Mouse (Mus musculus): ENCODE measurements around the gene Ptprg. TPM values are rescaled to one million over a fixed set of nuclear protein-coding genes. Genes with fewer than 3 reads are reported as not detected.
A peak's percentile ranks its signal among the peaks of the same experiment; 100 is the strongest.

Ptprg gene
- polyA plus RNA-seq, 1 experiment from 2014 or later, result 47.5 TPM

DNA sequence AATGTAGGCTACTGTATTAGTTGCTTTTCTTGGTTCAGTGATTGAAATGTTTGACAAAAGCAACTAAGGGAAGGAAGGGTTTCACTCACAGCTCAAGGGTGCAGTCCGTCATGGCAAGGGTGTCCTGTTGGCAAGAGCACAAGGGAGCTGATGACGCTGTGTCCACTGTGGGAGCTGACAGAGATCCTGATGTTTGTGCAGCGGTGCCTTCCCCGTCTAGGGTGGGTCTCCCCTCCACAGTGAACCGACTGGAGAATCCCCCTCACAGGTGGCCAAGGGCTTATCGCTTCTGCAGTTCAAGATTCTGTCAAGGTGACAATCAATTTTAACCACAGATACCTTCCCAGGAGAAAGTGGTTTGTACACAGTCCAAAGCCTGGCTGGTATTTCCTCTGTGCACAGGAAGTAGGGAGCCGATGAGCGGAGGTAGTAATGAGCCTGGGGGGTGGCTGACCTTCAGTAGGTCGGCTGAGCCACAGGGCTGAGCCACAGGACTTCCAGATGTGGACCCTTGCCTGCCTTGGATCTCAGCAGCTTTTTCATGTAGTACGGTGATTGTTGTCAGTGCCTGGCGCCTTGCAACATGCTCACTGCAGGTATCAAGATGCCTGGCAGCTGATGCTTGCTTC lies 18.5 kb downstream of the Ptprg start:
- H3K4me2 ChIP-seq, result no peak overlapping the region
- no peak overlapping the region for H3K4me3 ChIP-seq
- no peaks in the 10 kb centered on the region for H3K36me3 ChIP-seq
- no peak overlapping the region for H3K27ac ChIP-seq
- no peaks in the 10 kb centered on the region for H3K9me3 ChIP-seq
- H3K9ac ChIP-seq, result no peak overlapping the region
- ATAC-seq (ENCODE audit: low FRiP score), result no peak
- H3K4me1 ChIP-seq (replicated peaks), result peaks cover 20% of the 10 kb centered on the region; the same call in 1 of the 2 replicates
- 86% methylated on average over 11 of the region's 11 CpGs for WGBS
- no peaks in the 10 kb centered on the region for H3K27me3 ChIP-seq

DNA sequence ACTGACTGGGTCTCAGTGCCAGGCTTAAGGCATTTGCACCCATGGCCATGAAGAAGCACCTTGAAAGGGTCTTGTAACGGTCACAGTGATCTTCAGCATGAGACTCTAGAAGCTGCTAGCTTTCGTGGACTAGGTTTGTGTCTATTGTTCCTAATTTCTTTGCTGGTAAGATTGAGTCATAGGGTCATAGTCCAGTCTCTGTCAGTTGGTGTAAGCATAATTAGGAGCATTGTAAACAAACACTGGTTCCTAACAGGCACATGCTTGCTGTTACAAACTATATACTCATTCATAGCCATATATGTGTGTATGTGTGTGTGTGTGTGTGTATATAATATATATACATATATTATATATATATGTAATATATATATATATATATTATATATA lies 19.1 kb downstream of the Ptprg start:
- no peaks in the 10 kb centered on the region for H3K27me3 ChIP-seq
- H3K36me3 ChIP-seq, result no peaks in the 10 kb centered on the region
- H3K4me2 ChIP-seq, result no peak overlapping the region
- H3K4me3 ChIP-seq, result no peak overlapping the region
- H3K4me1 ChIP-seq (replicated peaks), result peaks cover 25% of the 10 kb centered on the region
- H3K9ac ChIP-seq, result no peak overlapping the region
- H3K9me3 ChIP-seq, result no peaks in the 10 kb centered on the region
- no peak for ATAC-seq (ENCODE audit: low FRiP score)
- H3K27ac ChIP-seq, result no peak overlapping the region
- WGBS, result 87% methylated on average over 2 of the region's 2 CpGs

DNA sequence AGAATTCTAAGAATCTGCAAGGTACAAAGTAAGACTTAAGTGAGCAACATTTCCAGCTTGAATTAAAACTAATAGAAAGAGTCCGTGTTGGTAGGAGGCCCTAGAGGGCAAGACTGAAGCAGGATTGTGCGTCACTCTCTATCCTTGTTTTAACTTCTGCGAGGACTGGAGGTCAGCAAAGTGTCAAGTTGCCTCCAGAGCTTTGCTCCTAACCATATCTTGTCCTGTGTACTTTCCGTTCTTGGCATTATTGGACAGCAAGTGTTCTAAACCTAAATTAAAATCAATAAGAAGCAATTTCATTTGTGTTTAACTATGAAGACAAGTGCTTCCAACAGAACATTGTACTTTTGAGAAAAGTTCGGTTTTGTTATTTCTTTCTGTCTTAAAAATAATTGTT lies 20.4 kb downstream of the Ptprg start:
- no peaks in the 10 kb centered on the region for H3K9me3 ChIP-seq
- no peak overlapping the region for H3K4me2 ChIP-seq
- no peak for ATAC-seq (ENCODE audit: low FRiP score)
- 72% methylated on average over 5 of the region's 5 CpGs for WGBS
- H3K27ac ChIP-seq, result no peak overlapping the region
- H3K36me3 ChIP-seq, result no peaks in the 10 kb centered on the region
- H3K9ac ChIP-seq, result no peak overlapping the region
- no peak overlapping the region for H3K4me3 ChIP-seq
- H3K4me1 ChIP-seq (replicated peaks), result peaks cover 38% of the 10 kb centered on the region
- no peaks in the 10 kb centered on the region for H3K27me3 ChIP-seq

DNA sequence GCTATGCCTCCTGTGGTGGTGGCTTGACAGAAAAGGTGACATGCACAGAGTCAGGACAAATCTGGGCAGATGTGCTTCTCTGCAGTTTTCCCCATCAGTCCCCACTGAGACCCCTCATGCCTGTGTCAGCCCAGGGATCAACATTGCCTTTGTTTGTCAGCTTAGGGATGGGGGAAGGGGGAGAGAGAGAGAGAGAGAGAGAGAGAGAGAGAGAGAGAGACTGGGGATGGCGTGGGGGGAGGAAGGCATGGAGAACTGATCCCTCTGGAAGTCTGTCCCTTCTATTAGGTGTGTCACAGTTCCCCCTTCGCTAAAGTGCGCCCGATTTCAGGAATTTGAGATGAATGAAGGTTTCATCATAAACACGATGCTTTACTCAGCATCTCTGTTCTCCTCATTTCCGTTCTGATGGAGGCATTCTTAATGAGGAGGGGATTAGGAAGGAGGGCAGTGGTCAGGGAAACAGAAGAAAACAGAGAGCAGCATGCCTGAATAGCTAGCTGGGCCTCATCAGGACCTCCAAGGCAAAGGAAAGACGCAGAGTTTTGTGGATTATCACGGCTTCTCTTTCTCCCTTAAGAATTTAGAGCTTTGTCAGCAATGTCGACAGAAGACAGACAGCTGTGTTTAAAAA lies 24.1 kb downstream of the Ptprg start:
- H3K4me2 ChIP-seq, result no peak overlapping the region
- peaks cover 36% of the 10 kb centered on the region for H3K4me1 ChIP-seq (replicated peaks)
- H3K27ac ChIP-seq, result no peak overlapping the region
- no peak overlapping the region for H3K4me3 ChIP-seq
- no peaks in the 10 kb centered on the region for H3K36me3 ChIP-seq
- no peaks in the 10 kb centered on the region for H3K9me3 ChIP-seq
- peak overlapping the region; percentile 49 for H3K9ac ChIP-seq
- WGBS, result 14% methylated on average over 9 of the region's 9 CpGs
- ATAC-seq (ENCODE audit: low FRiP score), result peak; percentile 72
- H3K27me3 ChIP-seq, result no peaks in the 10 kb centered on the region

DNA sequence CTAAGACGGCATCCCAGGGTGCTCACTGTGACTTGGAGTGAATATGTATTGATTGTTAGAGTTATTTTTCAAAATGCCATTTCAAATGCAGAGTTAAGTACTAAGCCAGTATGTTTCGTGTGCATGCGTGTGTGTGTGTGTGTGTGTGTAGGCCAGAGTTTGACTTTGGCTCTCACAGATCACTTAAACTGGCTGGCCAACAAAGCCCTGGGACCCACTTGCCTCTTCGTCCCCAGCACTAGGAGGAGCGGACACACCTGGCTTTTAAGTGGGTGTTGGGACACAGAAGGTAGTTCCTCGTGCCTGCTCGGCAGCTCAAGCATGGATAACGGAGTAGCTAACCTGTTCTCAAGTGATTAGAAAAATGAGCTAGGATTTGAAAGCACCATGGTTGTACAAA lies 24.6 kb downstream of the Ptprg start:
- Histone ChIP-seq H3K9me3 (peaks cover 3% of the 10 kb centered on the region; the same call in 1 of the 2 replicates), H3K9ac (no peak overlapping the region), H3K4me2 (no peak overlapping the region), H3K27ac (no peak overlapping the region), H3K36me3 (no peaks in the 10 kb centered on the region), H3K27me3 (no peaks in the 10 kb centered on the region), H3K4me1 (replicated peaks) (peaks cover 36% of the 10 kb centered on the region), H3K4me3 (no peak overlapping the region)
- no peak for ATAC-seq (ENCODE audit: low FRiP score)
- WGBS, result 67% methylated on average over 8 of the region's 8 CpGs

DNA sequence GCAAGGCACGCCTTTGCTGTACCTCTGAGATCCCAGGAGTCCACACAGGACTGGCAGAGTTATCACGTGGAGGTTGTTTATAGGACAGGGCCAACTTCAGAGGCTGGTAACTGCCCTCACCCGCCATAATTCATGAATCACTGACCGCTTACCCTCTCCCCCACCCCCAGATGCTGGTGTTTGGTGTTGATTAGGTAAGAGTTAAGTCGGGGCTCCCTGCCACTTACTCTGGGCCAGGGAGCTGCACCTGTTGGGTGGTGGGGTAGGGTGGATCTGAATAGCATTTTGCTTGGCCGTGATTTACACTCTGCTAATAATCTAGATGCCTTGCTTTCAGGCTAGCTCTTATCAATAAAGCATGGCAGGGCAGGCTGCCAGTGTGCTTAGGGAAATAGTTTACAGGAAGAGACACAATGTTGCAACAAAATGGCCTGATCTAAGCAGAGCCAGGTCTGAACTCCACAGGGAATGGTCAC lies 25.2 kb downstream of the Ptprg start:
- Histone ChIP-seq H3K4me1 (replicated peaks) (peaks cover 33% of the 10 kb centered on the region), H3K4me3 (no peak overlapping the region)

DNA sequence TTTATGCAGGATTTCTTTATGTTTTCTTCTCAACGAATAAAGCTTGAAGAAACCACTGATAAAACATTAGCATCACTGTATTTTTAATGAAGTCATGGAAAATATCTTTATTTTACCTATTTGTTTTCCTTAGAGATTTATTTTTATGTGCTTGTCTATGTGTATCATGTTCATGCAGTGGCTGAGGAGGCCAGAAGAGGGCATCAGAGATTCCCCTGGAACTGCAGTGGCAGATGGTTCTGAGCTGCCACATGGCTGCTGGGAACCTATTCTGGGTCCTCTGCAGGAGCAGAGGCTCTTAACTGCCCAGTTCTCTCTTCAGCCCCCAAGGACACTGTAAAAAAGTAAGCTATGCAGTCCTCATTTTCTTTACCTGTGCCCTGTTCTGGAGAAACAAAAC lies 26.6 kb downstream of the Ptprg start:
- H3K4me1 ChIP-seq (replicated peaks), result peaks cover 40% of the 10 kb centered on the region
- H3K27me3 ChIP-seq, result no peaks in the 10 kb centered on the region
- 94% methylated on average over 1 of the region's 1 CpGs for WGBS
- no peak overlapping the region for H3K4me2 ChIP-seq
- H3K9ac ChIP-seq, result no peak overlapping the region
- no peak overlapping the region for H3K27ac ChIP-seq
- H3K4me3 ChIP-seq, result no peak overlapping the region
- H3K36me3 ChIP-seq, result no peaks in the 10 kb centered on the region
- H3K9me3 ChIP-seq, result peaks cover 3% of the 10 kb centered on the region; the same call in 1 of the 2 replicates
- ATAC-seq (ENCODE audit: low FRiP score), result no peak

More for the DNA sequence above, 25.2 kb downstream of the Ptprg start:
- Histone ChIP-seq H3K27ac (no peak overlapping the region), H3K36me3 (no peaks in the 10 kb centered on the region), H3K27me3 (no peaks in the 10 kb centered on the region), H3K4me2 (no peak overlapping the region), H3K9ac (no peak overlapping the region), H3K9me3 (peaks cover 3% of the 10 kb centered on the region; the same call in 1 of the 2 replicates)
- no peak for ATAC-seq (ENCODE audit: low FRiP score)
- WGBS, result 69% methylated on average over 6 of the region's 6 CpGs

DNA sequence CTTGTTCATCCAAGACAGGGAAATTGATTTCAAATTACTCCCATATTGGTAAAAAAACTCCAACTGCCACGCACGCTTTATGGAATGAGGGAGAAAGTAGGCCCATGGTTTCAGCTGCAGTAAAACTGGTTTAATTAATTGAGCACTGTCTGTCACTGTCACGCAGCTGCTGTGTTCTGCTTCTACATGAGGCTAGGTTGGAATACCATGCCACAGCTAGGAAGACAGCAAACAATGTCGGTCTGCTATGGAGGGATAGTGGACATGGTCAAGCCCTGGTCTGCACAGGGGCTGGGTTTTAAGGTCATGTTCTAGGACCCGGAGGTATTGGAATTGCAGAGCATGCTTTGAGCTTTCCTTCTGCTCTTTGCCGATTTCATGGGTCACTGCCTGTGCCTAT lies 30.9 kb downstream of the Ptprg start:
- Histone ChIP-seq H3K9me3 (peaks cover 3% of the 10 kb centered on the region; the same call in 1 of the 2 replicates), H3K36me3 (no peaks in the 10 kb centered on the region), H3K27ac (0 out of 2 replicates have a peak overlapping the region, but pooled peaks have one; percentile 58), H3K27me3 (no peaks in the 10 kb centered on the region), H3K4me3 (no peak overlapping the region), H3K4me1 (replicated peaks) (peaks cover 12% of the 10 kb centered on the region), H3K4me2 (no peak overlapping the region), H3K9ac (no peak overlapping the region)
- 50% methylated on average over 6 of the region's 6 CpGs for WGBS
- ATAC-seq (ENCODE audit: low FRiP score), result no peak

DNA sequence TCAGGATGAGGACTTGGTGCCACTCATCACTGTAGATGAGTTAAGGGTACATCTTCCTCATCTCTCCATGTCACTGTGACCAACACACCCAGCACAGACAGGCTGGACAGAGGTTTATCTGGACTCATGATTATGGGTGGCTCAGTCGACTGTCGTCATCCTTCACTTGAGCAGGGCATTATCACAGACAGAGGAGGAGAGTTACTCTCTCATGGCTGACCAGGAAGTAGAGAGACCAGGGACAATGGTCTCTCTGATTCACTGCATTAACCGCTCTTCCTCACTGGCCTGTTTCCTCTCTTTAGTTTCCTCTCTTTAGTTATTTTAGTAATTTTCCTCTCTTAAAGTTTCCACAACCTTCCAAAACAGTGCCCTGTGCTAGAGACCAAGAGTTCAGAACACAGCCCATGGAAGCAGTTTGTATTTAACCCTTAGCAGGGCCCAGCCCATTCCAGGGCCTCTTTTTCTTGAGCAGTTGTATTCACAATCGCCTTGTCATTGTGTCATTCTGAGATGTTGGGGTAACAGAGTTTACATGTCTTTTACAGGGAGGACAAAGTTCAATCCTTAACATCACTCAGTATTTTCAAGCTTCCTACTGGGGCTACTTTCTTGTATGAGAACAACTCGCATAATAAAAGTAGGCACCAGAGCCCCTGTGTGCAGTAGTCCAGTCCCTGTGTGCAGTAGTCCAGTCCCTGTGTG lies 31.7 kb downstream of the Ptprg start:
- Histone ChIP-seq H3K4me1 (replicated peaks) (peaks cover 12% of the 10 kb centered on the region), H3K9me3 (peaks cover 3% of the 10 kb centered on the region; the same call in 1 of the 2 replicates), H3K4me3 (no peak overlapping the region), H3K36me3 (no peaks in the 10 kb centered on the region), H3K9ac (no peak overlapping the region), H3K4me2 (no peak overlapping the region), H3K27me3 (no peaks in the 10 kb centered on the region), H3K27ac (no peak overlapping the region)
- ATAC-seq (ENCODE audit: low FRiP score), result no peak
- 80% methylated on average over 5 of the region's 5 CpGs for WGBS

DNA sequence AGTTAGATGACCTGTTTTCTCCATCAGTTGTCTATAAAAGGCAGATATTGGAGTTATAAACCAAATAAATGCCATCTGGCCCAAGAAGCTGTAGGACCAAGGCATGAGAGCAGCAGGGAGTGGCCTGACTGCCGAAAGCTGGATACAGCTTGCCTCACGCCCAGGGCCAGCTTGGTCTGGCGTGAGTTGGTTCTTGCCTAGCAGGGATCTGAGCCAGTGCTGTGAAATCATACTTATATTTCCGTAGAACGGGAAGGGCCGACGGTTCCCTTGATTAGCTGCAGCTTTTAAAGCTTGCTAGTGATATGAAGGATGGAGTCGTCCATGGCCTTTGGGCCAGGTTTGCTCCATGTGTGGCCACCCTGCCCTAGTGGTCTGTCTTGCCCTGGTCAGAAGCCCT lies 37.1 kb downstream of the Ptprg start:
- no peak overlapping the region for H3K4me2 ChIP-seq
- peaks cover 25% of the 10 kb centered on the region for H3K4me1 ChIP-seq (replicated peaks)
- H3K27ac ChIP-seq, result no peak overlapping the region
- WGBS, result 79% methylated on average over 8 of the region's 8 CpGs
- no peaks in the 10 kb centered on the region for H3K36me3 ChIP-seq
- no peaks in the 10 kb centered on the region for H3K9me3 ChIP-seq
- H3K9ac ChIP-seq, result no peak overlapping the region
- ATAC-seq (ENCODE audit: low FRiP score), result no peak
- H3K4me3 ChIP-seq, result no peak overlapping the region
- no peaks in the 10 kb centered on the region for H3K27me3 ChIP-seq

DNA sequence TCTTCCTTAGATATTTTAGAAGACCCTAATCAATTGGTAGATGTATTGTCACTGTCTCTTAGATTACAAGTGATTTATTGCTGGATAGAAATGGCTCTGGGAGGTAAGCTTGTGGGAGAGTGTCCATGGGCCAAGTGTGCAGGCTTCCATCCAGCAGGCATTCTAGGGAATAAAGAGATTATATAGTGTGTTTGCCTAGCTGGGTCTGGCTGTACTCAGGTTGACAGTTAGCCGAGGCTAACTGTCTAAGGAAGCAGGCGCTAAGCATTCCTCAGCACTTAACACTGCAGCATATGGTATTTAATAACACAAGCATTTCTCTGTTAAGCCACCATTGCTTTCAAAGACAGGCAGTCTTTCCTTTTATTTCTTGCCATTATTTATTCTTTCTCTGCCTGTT lies 39.3 kb downstream of the Ptprg start:
- ATAC-seq (ENCODE audit: low FRiP score), result no peak
- WGBS, result 74% methylated on average over 2 of the region's 2 CpGs
- no peak overlapping the region for H3K4me2 ChIP-seq

DNA sequence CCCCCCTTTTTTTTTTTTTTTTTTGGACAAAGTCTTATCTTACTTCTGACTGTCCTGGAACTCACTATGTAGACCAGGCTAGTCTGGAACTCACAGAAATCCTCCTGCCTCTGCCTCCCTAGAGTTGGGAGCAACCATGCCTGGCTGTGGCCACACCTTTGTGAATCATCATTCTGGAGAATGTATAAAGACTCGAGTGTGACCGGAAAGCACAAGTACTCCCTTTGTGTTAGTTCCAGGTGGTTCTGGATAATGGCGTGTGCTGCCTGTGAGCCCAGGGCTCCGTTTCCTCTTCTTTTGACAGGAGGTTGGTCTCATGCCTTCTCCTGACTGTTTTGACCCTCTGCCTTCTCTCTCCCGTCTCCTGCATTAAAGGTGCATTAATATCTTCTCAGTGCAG lies 41.0 kb downstream of the Ptprg start:
- no peaks in the 10 kb centered on the region for H3K36me3 ChIP-seq
- H3K4me3 ChIP-seq, result no peak overlapping the region
- H3K9ac ChIP-seq, result no peak overlapping the region
- H3K27ac ChIP-seq, result no peak overlapping the region
- H3K27me3 ChIP-seq, result no peaks in the 10 kb centered on the region
- peaks cover 44% of the 10 kb centered on the region for H3K4me1 ChIP-seq (replicated peaks)
- 88% methylated on average over 5 of the region's 5 CpGs for WGBS
- ATAC-seq (ENCODE audit: low FRiP score), result no peak
- H3K4me2 ChIP-seq, result no peak overlapping the region
- no peaks in the 10 kb centered on the region for H3K9me3 ChIP-seq

More for the DNA sequence above, 39.3 kb downstream of the Ptprg start:
- Histone ChIP-seq H3K9me3 (no peaks in the 10 kb centered on the region), H3K27me3 (no peaks in the 10 kb centered on the region), H3K4me1 (replicated peaks) (peaks cover 35% of the 10 kb centered on the region), H3K36me3 (no peaks in the 10 kb centered on the region), H3K9ac (no peak overlapping the region), H3K27ac (no peak overlapping the region), H3K4me3 (no peak overlapping the region)
